Mouse (Mus musculus): ENCODE measurements around the gene Hdac9.

- TF ChIP-seq TAL1 (IDR thresholded peaks at IDR 0.05; ENCODE audit: low read length): no peak
- no peak for TF ChIP-seq GATA1 (IDR thresholded peaks at IDR 0.05; ENCODE audit: low read length)
These were observed 574.1 kb downstream of the Hdac9 start for GRCm38 (mm10) chr12:34342761-34343160.
